Mouse (Mus musculus): Measurements from ENCODE around the gene Olfr97.

Olfr97 gene

DNA sequence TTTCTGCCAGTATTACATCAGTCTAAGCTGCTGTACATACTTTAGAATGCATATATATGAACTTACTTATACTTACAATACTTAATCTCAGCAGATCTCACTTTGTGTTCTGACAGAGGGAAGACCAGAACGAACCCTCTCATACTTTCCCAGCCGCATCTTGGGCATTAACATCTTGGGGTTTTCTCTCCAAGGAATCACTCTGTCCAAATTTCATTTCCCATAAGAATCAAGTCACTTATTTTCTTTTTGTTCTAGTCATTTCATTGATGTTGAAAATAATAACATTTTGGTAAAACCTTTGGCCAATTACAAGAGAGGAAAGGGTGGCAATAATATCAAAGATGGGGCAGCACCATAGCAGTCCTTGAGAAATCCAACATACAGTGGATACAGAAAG, at the start of gene Olfr97:
Gene Olfr97, minus strand, starts transcription at position 101 of the 400 bp plus-strand sequence.
- 93% methylated on average over 2 of the region's 2 CpGs for WGBS

DNA sequence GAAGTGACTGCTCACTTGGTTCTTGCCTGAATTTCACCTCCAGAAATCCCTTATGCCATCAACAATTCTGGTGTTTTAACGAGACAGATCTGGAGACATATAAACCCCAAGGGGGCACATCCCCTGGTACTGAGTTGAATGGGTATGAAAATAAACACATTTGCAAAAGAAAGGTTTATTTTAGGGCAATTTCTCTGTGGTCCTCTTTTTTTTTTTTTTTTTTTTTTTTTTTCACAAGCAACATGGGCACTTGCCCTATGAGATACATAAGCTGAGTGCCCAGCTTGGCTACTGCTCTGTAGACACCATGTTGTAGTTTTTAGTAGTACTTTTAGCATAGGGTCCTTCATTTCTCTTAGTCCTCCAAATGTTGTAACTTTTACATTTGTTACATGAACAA, 46.2 kb upstream of the Olfr97 start, which contains the start of gene Olfr99:
Gene Olfr99, minus strand, starts transcription at position 101 of the 400 bp plus-strand sequence.
- WGBS: 81% methylated on average over 1 of the region's 1 CpGs

DNA sequence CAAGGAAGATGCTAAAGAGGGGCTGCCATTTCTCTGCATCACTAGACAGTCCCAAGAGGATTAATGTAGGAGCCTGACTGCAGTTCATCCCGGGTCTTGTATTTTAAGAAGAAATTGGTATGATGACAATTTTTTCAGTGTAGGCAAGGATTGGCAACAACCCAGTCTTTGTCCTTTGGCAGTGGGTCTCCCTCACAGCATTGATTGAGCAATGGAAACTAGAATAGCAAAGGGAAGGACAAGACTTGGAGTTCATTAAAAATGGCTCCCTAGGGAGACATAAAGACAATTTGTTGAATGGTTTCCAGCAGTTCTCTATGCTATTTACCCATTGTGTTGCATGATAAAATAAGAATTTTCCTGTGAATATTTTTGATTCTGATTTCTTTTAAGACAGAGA, 43.2 kb upstream of the Olfr97 start:
- WGBS: 60% methylated on average over 1 of the region's 1 CpGs

DNA sequence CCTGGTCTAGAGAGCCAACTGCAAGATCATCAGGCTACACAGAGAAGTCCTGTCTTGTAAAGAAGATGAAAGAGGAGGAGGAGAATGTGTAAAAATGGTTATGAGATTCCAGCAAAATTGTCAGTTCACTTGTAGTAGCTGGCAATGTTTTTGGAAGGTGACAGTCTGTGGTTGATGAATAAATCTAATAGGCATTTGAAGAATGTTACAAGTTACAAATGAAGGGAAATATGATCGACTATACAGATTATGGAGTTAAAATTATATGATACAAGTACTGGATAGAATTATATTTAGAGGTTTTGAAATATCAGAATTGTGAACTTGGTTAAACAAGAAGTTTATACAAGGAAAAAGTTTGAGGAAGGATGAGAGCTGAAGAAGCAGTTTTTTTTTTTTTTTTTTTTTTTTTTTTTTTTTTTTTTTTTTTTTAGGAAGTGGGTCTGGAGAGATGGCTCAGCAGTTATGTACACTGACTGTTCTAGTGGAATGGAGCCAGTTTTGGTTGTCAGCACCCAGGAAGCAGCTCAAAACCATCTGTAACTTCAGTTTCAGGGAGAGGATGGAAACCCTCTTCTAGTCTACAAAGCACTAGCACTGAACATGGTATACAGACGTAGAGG, 38.6 kb upstream of the Olfr97 start:
- 84% methylated on average over 2 of the region's 2 CpGs for WGBS

DNA sequence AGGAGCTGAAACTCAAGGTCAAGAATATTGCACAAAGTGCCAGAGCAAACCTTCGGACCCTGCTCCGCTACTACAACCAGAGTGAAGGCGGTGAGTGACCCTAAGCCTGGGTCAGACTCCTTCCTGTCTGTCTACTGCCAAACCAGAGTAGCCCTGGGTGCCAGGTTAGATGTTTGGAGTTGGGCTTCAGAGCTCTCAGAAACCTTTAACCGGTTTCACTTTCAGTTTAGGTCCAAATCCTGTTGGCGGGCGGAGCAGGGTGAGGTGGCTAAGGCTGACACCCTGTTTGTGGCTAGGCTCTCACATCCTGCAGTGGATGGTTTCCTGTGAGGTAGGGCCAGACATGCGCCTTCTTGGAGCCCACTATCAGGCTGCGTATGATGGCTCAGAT, 33.6 kb upstream of the Olfr97 start:
- 59% methylated on average over 8 of the region's 8 CpGs for WGBS

DNA sequence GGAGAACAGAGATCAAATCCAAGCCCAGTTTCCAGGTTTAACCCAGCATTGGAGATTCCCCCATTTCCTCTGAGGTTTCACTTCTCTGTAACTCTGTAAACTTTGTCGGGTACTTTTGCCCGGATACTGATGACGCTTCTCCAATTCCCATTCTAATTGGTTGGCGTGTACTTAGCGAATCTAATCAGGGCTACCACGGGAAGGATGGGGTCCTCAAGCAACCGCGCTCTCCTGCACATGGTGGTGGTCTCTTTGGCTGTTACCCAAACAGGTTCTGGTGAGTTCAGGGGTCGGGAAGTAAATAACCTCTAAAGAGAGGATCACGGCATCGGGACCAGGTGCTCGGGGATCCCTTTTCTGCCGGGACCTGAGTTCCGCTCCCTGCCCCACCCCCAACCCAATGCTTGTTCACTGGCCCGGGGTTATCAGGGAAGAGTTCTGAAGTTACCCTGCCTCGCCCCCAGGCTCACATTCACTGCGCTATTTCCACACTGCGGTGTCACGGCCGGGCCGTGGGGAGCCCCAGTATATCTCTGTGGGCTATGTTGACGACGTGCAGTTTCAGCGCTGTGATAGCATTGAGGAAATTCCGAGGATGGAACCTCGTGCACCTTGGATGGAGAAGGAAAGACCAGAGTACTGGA, 33.0 kb upstream of the Olfr97 start, which contains the start of gene H2-M3:
Gene H2-M3, plus strand, starts transcription at position 163 of the 644 bp plus-strand sequence.
- 2% methylated on average over 26 of the region's 26 CpGs for WGBS

DNA sequence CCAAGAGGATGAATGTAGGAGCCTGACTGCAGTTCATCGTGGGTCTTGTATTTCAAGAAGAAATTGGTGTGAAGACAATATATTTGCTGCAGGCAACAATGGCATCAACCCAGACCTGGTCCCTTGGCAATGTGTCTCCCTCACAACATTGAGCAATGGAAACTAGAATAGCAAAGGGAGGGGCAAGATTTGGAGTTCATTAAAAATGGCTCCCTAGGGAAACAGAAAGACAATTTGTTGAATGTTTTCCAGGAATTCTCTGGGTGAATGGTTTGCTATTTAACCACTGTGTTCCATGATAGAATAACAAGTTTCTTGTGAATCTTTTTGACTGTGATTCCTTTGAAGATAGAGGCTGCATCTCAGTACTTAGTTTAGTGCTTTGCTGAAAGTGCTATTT, 26.5 kb upstream of the Olfr97 start, which contains the start of gene Olfr98:
Gene Olfr98, minus strand, starts transcription at position 124 of the 400 bp plus-strand sequence.
- WGBS: 69% methylated on average over 1 of the region's 1 CpGs

DNA sequence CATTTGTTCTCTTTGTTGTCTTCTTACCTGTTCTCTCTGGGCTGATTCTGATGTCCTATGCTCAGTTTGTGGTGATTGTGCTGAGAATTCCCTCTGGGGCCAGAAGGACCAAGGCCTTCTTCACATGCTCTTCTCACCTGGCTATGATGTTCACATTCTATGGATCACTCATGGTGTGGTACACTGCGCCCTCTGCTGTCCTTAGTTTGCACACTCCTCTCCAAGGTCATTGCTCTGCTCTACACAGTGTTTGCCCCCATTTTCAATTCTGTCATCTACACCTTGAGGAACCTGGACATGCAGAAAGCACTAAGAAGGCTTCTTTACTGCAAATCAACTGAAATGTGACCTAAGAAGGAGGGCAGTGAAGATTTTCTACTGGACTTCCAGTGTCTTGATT, 13.4 kb upstream of the Olfr97 start:
- 33% methylated on average over 1 of the region's 1 CpGs for WGBS

DNA sequence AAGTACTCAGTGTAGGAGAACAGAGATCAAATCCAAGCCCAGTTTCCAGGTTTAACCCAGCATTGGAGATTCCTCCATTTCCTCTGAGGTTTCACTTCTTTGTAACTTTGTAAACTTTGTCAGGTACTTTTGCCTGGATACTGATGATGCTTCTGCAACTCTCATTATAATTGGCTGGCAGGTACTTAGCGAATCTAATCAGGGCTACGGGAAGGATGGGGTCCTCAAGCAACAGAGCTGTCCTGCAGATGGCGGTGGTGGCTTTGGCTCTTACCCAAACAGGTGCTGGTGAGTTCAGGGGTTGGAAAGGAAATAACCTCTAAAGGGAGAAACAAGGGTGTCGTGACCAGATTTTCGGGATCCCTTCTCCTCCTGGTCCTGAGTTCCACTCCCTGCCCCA, 9.6 kb upstream of the Olfr97 start:
- 25% methylated on average over 5 of the region's 5 CpGs for WGBS

DNA sequence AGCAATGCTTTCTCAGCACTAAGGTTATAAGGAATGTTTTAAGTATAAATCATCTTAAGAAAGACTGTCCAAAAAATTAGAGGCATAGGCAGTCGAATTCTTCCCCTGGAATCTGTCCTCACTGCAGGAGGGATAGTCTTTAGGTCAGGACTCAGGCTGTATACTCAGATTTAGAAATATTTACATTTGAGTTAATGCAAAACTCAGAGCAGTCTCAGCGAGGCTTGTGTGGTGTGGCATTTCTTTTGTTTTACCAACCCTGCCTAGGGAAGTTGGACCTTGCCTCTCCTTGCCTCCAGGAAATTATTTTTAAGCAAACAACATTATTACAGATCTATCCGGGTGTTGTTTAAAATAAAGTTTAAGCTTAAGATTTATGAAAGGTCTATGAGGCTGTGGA, 5.1 kb upstream of the Olfr97 start:
- WGBS: 72% methylated on average over 3 of the region's 3 CpGs

DNA sequence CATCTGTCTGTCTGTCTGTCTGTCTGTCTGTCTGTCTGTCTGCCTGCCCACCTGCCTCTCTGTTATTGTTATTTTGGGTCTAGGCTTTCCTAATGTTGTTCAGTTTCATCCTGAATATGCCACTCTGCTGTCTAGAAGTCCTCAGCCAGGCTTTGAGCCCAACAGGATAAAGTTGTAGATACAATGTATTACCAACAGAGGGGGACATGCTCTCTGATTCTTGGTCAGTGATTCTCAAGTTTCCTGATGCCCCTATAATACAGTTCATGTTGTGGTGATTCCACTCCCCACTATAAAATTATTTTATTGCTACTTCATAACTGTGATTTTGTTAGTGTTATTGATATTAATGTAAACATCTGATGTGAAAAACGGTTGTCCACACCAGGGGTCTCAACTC, 15.3 kb downstream of the Olfr97 start:
- 28% methylated on average over 1 of the region's 1 CpGs for WGBS

DNA sequence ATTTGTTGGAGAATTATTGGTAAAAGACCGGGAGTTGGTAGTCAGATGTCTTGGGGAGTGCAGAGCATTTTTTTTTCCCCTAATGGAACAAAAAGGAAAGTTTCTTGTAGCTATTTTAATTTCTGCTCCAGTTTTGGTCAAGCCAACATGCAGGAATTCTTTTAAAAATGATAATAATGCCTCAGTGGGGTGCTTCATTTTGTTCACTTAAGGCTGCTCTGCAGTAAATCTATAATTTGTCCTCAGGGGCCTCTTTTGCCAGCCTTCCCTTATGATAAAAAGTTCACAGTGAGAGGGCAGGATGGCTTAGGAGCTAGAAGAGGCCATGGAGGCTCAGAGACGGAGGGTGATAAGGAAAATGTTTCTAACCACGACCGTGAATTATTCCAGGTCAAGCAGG, 17.3 kb downstream of the Olfr97 start, which contains the start of gene Olfr96:
Gene Olfr96, plus strand, starts transcription at position 301 of the 400 bp plus-strand sequence.
- WGBS: 63% methylated on average over 4 of the region's 4 CpGs

DNA sequence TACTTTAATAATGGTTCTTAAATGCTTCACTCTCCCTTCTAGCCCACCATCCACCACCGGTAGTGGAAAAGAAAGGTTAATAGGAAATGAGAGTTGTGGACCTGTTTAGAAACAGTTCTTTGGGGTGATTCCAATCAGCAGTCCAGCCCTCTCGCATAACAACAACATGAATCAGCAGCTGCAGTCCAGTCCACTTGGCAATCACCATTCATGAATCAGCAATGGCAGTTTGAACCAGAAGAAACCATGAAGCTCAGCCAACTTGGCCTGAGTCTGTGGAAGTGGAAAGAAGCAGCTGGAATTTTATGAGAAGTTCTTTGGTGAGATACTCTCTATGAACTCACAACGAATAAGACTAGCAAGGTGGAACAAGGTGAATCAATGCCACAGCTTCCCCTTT, 18.6 kb downstream of the Olfr97 start:
- 76% methylated on average over 3 of the region's 3 CpGs for WGBS

DNA sequence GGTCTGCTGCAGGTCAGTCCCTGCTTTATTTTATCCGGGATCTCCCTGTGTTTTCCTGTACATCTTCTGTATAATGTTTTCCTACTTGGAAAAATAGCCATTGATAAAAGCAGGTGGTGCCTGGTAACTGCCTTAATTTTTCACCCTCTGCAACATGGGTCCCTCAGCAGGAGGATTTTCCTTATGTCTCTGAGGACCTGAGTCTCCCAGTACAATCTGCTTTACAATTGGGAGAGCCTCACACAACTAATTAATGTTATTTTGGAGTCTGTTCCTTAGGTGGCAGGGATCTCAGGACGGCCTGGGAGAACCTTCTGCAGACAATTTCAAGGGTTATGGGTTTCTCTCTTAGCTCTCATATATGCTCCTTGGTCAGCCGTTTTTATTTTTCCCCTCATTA, 24.1 kb downstream of the Olfr97 start, which contains the start of gene Olfr95:
Gene Olfr95, minus strand, starts transcription at position 101 of the 400 bp plus-strand sequence.
- WGBS: 81% methylated on average over 3 of the region's 3 CpGs

DNA sequence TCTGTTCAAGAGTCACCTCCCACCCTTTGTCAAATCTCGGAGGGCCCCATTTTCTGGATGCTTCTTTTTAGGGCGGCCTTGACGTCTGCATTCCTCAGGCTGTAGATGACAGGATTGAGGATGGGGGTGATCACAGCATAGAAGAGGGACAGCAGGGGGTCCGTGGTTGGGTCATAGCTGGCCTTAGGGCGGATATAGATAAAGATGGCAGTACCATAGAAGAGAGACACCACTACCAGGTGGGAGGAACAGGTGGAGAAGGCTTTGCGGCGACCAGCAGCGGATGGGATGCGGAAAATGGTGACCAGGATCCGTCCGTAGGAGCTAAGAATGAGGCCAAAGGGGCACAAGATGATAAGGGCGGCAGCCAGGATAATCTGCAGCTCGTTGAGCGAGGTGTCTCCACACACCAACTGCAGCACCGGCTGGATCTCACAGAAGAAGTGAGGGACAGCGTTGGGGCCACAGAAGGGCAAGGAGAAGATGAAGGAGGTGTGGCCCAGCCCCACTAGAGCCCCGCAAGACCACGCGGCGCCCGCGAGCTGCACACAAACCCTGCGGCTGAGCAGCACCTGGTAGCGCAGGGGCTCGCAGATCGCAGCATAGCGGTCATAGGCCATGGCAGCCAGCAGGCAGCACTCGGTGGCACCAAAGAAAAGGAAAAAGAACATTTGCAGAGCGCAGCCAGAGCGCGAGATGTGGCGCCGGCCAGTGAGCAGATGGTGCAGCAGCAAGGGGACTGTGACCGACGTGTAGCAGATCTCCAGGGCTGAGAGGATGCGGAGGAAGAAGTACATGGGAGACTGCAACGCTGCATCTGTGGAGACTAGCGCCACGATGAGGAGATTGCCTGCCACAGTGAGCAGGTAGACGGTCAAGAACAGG, 26.0 kb downstream of the Olfr97 start:
- 25% methylated on average over 40 of the region's 40 CpGs for WGBS

DNA sequence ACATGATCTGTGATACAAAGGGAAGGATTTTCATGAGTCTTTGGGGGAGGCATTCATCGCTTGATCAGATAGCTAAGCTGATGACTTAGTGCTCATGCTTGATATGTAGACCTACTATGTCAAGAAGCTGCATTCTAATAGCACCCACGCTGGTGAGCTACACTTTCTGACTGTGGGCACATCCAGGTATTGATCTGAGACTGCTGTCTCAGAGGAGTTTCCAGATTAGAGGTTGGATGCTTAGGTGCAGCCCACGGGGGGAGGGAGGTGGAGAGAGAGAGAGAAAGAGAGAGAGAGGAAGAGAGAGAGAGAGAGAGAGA, 33.3 kb downstream of the Olfr97 start:
- WGBS: 29% methylated on average over 3 of the region's 3 CpGs

DNA sequence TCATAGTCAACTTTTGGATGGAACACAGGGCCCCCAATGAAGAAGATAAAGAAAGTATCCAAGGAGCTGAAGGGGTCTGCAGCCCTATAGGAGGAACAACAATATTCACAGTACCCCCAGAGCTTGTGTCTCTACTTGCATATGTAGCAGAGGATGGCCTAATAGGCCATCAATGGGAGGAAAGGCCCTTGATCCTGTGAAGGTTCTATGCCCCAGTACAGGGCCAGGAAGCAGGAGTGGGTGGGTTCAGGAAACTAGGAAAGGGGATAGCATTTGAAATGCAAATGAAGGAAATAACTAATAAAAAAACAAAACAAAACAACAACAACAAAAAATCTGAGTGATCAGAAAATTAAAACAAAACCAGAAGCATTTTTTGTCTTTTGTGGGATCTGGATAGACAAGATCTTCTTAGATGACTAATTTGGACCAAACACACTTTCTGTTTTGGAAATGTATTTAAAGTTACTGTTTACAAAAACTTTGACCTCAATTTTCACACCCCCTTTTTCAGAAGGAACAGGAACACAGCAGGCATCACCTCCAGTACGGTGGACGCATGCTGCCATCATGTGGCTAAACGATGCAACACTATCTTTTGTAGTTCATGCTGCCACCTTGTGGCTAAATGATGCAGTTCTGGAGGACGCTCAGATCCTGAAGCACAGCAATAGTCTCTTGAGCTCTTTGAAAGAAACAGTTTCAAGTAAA, 33.8 kb downstream of the Olfr97 start:
- WGBS: under 1% methylated on average over 4 of the region's 4 CpGs

DNA sequence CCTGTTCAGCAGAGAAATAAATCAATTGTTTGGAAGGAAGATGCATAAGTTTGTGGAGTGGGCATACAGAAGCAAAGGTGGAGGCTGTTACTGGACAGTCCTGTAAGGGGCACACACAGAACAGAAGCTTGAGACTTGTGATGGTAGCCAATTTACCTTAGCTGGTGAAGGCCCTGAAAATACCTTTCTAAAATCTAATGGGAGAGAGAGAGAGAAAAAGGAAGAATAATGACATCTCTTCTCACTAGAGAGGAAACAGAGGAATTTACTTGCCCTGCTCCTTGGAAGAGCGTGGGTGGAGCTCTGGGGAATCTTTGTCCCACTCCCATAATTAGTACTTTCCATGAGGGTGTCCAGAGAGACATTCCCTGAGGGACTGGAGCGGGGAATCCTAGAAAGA, 36.2 kb downstream of the Olfr97 start, which contains the start of gene Olfr94:
Gene Olfr94, minus strand, starts transcription at position 101 of the 400 bp plus-strand sequence.
- 84% methylated on average over 2 of the region's 2 CpGs for WGBS

DNA sequence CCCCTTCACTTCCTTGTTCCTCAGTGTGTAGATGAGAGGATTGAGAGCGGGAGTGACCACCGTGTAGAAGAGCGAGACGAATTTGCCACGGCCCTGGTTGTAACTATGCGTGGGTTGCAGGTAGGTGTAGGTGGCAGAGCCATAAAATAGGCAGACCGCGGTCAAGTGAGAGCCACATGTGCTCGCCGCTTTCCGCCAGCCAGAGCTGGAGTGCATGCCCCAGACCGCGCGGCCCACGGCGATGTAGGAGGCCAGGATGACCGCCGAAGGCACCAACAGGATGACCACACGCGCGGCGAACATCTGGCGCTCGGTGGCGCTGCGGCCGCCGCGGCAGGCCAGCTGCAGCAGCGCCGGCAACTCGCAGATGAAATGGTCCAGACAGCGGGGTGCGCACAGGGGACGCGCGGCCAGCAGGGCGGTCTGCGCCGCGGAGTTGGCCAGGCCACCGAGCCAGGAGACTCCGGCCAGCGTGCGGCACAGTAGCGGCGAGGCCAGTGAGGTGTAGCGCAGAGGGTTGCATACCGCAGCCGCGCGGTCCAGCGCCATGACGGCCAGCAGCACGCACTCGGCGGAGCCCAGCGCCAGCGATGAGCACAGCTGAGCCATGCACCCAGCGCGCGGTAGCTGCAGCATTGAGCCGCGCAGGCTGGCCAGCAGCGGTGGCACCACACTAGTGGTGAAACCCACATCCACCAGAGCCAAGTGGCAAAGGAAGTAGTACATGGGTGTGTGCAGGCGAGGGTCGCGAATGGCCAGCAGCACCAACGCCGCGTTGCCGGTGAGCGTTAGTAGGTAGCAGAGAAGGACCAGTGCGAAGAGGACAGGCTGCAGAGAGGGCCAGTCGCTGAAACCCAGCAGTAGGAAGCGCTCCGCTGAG, 40.0 kb downstream of the Olfr97 start:
- 2% methylated on average over 77 of the region's 77 CpGs for WGBS

DNA sequence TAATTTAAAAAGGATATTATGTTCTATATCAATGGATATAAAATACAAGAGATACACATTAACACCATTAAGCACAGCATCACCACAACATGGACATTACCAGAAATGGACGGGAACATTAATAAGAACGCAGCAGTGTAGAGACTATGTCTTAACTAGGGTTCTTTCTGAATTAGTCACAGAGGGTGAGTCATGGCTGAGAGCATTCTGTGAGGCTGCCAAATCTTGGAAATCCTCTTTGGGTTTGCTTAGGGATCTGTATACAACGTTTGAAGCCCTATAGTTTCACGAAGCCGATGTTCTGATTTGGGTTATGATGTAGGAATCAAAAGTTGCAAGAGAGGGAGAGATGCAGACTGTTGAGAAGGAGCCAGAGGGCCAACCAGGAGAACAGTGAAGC, 42.3 kb downstream of the Olfr97 start:
- 54% methylated on average over 5 of the region's 5 CpGs for WGBS

DNA sequence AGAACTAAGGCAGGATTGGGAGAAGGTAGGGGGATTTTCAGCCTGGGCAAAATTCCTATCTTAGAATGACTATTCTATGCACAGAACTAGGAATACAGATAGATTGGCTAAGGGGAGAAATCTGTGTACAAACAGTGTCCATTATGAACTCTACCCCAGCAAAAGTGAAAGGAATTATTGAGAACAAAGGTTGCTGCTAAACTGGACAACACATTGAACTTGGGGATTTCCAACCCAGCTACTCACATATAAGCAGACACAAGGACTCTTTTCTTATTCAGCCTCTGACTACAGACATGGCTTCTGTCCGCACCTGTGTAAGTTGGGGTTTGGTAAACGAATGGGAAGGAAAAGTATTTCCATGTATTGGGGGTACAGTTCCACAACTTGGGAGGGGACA, 43.5 kb downstream of the Olfr97 start, which contains the start of gene Ubd:
Gene Ubd, plus strand, starts transcription at position 237 of the 400 bp plus-strand sequence.
- WGBS: 85% methylated on average over 2 of the region's 2 CpGs

All from cerebral cortex, adult 2 months (tissue).